ENCODE assay signal across 14 mouse cellular contexts in genomic region chr5:14595426-14596013, GRCm38 (mm10).
"Had no signal": no experiment of that assay in that cellular context is flagged by ENCODE, and none has a peak within 500 bp of the region (broad histone marks: within the 10 kb centered on the region; RNA-seq: fewer than 3 reads in every experiment).

No protein-coding gene starts in this region.

- H3K36me3 ChIP-seq: limb, embryonic 10.5 days; liver, embryonic 12.5 days; neural tube, embryonic 15.5 days; stomach, embryonic 15.5 days had no signal

- ATAC-seq: liver, embryonic 12.5 days had no signal

- H3K4me2 ChIP-seq: liver, embryonic 12.5 days; lung, embryonic 14.5 days; neural tube, embryonic 15.5 days; stomach, embryonic 15.5 days had no signal

- H3K27me3 ChIP-seq: liver, embryonic 12.5 days; neural tube, embryonic 15.5 days; stomach, embryonic 15.5 days had no signal

- H3K9me3 ChIP-seq: limb, embryonic 10.5 days; liver, embryonic 12.5 days; neural tube, embryonic 15.5 days; stomach, embryonic 15.5 days had no signal

- H3K4me3 ChIP-seq: left cerebral cortex, adult 2 months; limb, embryonic 10.5 days; liver, embryonic 12.5 days; myocyte; neural tube, embryonic 15.5 days; stomach, embryonic 15.5 days had no signal

- H3K4me1 ChIP-seq: limb, embryonic 10.5 days; liver, embryonic 12.5 days; neural tube, embryonic 15.5 days; stomach, embryonic 15.5 days had no signal

- DNase-seq: kidney, postnatal 25 days; lung, embryonic 14.5 days; lung, postnatal 10 days; lung, postnatal 4 days; right cerebral cortex, postnatal 4 days; spleen, adult 18-20 months; thymus, adult 2 months; thymus, postnatal 25 days had no signal

- H3K27ac ChIP-seq: left cerebral cortex, adult 2 months; limb, embryonic 10.5 days; liver, embryonic 12.5 days; neural tube, embryonic 15.5 days; stomach, embryonic 15.5 days had no signal

- H3K9ac ChIP-seq: liver, embryonic 12.5 days; lung, embryonic 14.5 days; neural tube, embryonic 15.5 days; stomach, embryonic 15.5 days had no signal
